Mouse (Mus musculus) intestine, embryonic 15.5 days (tissue): ENCODE results near the gene Lrrc63. TPM values are rescaled to one million over a fixed set of nuclear protein-coding genes. Genes with fewer than 3 reads are reported as not detected.
A peak's percentile ranks its signal among the peaks of the same experiment; 100 is the strongest.

Experiments
- ATAC-seq: fragments of 200-750 bp; cut with Nextera tagmentation; 2 replicates; pipeline ENCODE4 v1.8.0; 2017; ENCODE audit warnings: moderate TSS enrichment, moderate library complexity
- H3K27ac ChIP-seq: fragments of 300-500 bp; sonication (generic); 2 replicates; pipeline ENCODE4 v1.5.1; 2015; ENCODE audit warnings: mild to moderate bottlenecking, inconsistent platforms
- H3K27me3 ChIP-seq: fragments of 300-500 bp; sonication (generic); replicated peaks from 2 replicates; pipeline ENCODE4 v1.6.1; 2015; ENCODE audit warnings: inconsistent platforms
- H3K36me3 ChIP-seq: fragments of 300-500 bp; sonication (generic); 2 replicates; pipeline ENCODE4 v1.6.1; 2015; ENCODE audit warnings: inconsistent platforms
- H3K4me1 ChIP-seq: fragments of 300-500 bp; sonication (generic); replicated peaks from 2 replicates; pipeline ENCODE4 v1.6.1; 2015; ENCODE audit warnings: inconsistent platforms
- H3K4me2 ChIP-seq: fragments of 300-500 bp; sonication (generic); replicated peaks from 2 replicates; pipeline ENCODE4 v1.6.1; 2015; ENCODE audit warnings: mild to moderate bottlenecking, inconsistent platforms
- H3K4me3 ChIP-seq: fragments of 300-500 bp; sonication (generic); replicated peaks from 2 replicates; pipeline ENCODE4 v1.5.1; 2015; ENCODE audit warnings: inconsistent platforms
- H3K9ac ChIP-seq: fragments of 300-500 bp; sonication (generic); 2 replicates; pipeline ENCODE4 v1.6.1; 2015; ENCODE audit warnings: inconsistent platforms
- H3K9me3 ChIP-seq: fragments of 300-500 bp; sonication (generic); 2 replicates; pipeline ENCODE4 v1.6.1; 2016; ENCODE audit warnings: inconsistent platforms
- WGBS: fragments of 180-500 bp; shearing (Covaris S2); methylation state at CpG from one replicate; pipeline ENCODE4 v1.1.7; 2015; 5-methylcytosine and 5-hydroxymethylcytosine counted together
- polyA plus RNA-seq: library from polyadenylated mRNA; unstranded; fragments of >200 nt; fragmentation: Nextera tagmentation; extraction: Ambion mirVana; gene quantifications from 2 replicates; pipeline ENCODE4 v1.2.1, GENCODE M21; 2015

The Lrrc63 gene
- polyA plus RNA-seq, 1 experiment from 2014 or later, result 0.05 TPM

GRCm38 (mm10) chr14:75131324-75131935 is 749 bp upstream of the Lrrc63 start:
- no peaks in the 10 kb centered on the region for H3K4me1 ChIP-seq
- H3K27ac ChIP-seq, result no peak overlapping the region
- 10% methylated on average over 12 of the region's 12 CpGs for WGBS
- no peaks in the 10 kb centered on the region for H3K27me3 ChIP-seq
- peak overlapping the region; percentile 58 for H3K4me3 ChIP-seq
- H3K9ac ChIP-seq, result no peak overlapping the region
- peak; percentile 14; the same call in 1 of the 2 replicates for ATAC-seq
- H3K9me3 ChIP-seq, result no peaks in the 10 kb centered on the region
- peak overlapping the region; percentile 92 for H3K4me2 ChIP-seq
- H3K36me3 ChIP-seq, result no peaks in the 10 kb centered on the region

DNA sequence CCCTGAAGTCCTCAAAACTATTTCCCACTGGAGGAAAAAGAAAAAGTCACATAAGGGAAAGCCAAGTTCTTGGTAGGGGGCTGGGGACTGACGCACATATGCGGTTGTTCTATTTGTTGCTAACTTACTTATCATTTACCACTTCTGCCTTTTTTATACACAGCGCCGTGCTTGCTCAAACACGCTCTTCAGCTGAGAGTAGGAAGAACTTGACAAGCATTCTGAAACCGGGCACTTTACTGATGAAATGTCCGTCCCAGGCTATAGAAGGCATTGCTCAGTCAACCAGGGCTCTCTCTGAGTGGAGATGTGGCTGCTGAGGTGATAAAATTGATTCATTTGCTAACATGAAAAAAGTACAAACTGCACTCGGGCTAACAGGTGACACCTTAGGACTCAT is 9.0 kb downstream of the Lrrc63 start:
- Histone ChIP-seq H3K36me3 (no peaks in the 10 kb centered on the region), H3K27ac (no peak overlapping the region), H3K4me2 (no peak overlapping the region), H3K9me3 (no peaks in the 10 kb centered on the region), H3K27me3 (no peaks in the 10 kb centered on the region), H3K4me1 (no peaks in the 10 kb centered on the region), H3K9ac (no peak overlapping the region), H3K4me3 (no peak overlapping the region)
- ATAC-seq, result no peak
- 84% methylated on average over 8 of the region's 8 CpGs for WGBS

DNA sequence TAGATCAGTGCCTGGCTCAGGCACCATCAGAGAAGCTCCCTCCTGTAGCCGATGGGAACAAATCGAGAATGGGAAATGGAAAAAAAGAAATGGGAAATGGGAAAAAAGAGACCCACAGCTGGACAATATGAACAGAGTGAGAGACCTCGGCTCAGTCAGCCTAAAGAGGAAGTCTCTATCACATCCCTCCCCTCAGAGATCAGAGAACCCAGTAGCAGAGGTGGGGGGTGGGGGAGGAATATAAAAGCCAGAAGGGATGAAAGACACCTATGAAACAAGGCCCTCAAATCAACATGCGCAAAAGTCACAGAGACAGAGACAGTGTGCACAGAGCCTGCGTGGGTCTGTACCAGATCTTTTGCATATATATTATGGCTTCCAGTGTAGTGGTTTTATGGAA is 27.7 kb downstream of the Lrrc63 start:
- Histone ChIP-seq H3K9me3 (no peaks in the 10 kb centered on the region), H3K27me3 (no peaks in the 10 kb centered on the region), H3K9ac (no peak overlapping the region), H3K36me3 (no peaks in the 10 kb centered on the region), H3K27ac (no peak overlapping the region), H3K4me1 (no peaks in the 10 kb centered on the region), H3K4me3 (no peak overlapping the region), H3K4me2 (no peak overlapping the region)
- ATAC-seq, result no peak
- WGBS, result 88% methylated on average over 5 of the region's 5 CpGs

DNA sequence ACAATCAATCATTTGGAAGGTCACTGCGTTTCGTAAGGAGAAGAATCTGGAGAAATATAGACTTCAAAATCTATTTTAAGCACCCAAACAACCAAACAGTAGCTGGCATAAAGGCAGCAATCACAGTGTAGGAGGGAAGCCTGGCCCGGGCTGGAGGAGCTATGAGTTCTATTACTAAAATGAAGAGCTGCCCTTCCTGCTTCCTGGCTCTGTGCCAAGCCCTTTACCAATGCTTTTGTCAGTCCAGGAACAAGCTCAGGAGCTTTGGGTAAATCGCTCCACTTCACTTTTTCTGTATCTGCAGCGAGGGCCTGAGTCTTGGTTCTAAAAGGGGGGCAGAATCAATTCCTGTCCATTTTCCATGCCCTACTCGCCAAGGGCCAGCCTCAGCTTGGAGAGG is 52.7 kb downstream of the Lrrc63 start:
- Histone ChIP-seq H3K9me3 (no peaks in the 10 kb centered on the region), H3K9ac (no peak overlapping the region), H3K27ac (no peak overlapping the region), H3K27me3 (no peaks in the 10 kb centered on the region), H3K36me3 (no peaks in the 10 kb centered on the region), H3K4me3 (no peak overlapping the region), H3K4me2 (no peak overlapping the region), H3K4me1 (no peaks in the 10 kb centered on the region)
- ATAC-seq, result no peak
- 67% methylated on average over 6 of the region's 6 CpGs for WGBS

DNA sequence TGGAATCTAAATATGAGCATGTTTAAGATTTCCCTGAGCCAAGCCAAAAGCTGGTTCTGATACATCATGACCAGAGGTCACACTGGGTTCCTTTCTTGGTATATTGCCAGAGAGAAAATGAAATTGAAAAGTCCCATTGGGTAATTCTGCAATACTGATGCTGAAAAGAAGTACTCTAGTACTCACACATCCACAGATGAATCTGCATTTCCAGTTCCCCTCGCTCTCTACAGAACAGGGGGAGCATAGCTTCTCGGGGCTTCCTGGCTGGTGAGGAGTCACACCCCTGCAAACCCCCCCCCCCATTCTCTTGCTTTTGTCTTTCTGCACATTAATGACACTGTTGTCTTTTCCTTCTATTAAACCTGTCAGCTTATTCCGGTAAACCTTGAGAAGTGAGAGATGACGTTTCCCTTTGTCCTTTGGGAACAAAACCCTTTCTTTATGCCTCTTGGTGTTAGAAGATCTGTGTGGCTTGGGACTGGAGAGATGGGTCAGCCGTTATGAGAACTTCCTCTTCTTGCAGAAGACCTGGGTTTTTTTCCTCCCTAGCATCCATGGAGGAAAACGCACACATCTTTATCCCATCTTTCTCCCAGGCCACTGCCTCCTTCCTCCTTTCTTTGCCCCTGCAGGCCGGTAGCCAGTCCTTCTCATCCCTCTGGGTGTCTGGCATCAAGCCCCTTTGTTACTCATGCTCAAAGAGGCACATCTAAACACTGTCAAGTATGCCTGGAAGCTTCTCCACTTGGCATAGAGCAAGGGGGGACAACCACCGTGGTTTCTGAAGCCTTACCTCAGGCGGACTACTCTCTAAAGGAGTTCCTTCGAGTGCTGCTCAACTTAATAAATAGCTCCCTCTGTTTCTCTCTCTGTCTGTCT is 55.1 kb downstream of the Lrrc63 start:
- 79% methylated on average over 10 of the region's 10 CpGs for WGBS

GRCm38 (mm10) chr14:75071091-75071490 is 59.6 kb downstream of the Lrrc63 start:
- no peaks in the 10 kb centered on the region for H3K4me1 ChIP-seq
- 85% methylated on average over 15 of the region's 15 CpGs for WGBS
- H3K36me3 ChIP-seq, result no peaks in the 10 kb centered on the region
- H3K4me3 ChIP-seq, result no peak overlapping the region
- no peak overlapping the region for H3K9ac ChIP-seq
- H3K4me2 ChIP-seq, result no peak overlapping the region
- ATAC-seq, result no peak
- no peaks in the 10 kb centered on the region for H3K9me3 ChIP-seq
- H3K27ac ChIP-seq, result no peak overlapping the region
- no peaks in the 10 kb centered on the region for H3K27me3 ChIP-seq

More for the DNA sequence above, 55.1 kb downstream of the Lrrc63 start:
- no peak for ATAC-seq
- H3K4me1 ChIP-seq, result no peaks in the 10 kb centered on the region
- H3K36me3 ChIP-seq, result no peaks in the 10 kb centered on the region
- H3K9ac ChIP-seq, result no peak overlapping the region
- no peak overlapping the region for H3K4me3 ChIP-seq
- no peak overlapping the region for H3K4me2 ChIP-seq
- H3K27me3 ChIP-seq, result no peaks in the 10 kb centered on the region
- H3K27ac ChIP-seq, result no peak overlapping the region
- no peaks in the 10 kb centered on the region for H3K9me3 ChIP-seq

GRCm38 (mm10) chr14:75069356-75069979 is 61.2 kb downstream of the Lrrc63 start:
- H3K9ac ChIP-seq, result no peak overlapping the region
- H3K27ac ChIP-seq, result no peak overlapping the region
- H3K36me3 ChIP-seq, result no peaks in the 10 kb centered on the region
- ATAC-seq, result no peak
- no peak overlapping the region for H3K4me3 ChIP-seq
- no peaks in the 10 kb centered on the region for H3K27me3 ChIP-seq
- H3K4me1 ChIP-seq, result no peaks in the 10 kb centered on the region
- WGBS, result 69% methylated on average over 7 of the region's 7 CpGs
- no peaks in the 10 kb centered on the region for H3K9me3 ChIP-seq
- H3K4me2 ChIP-seq, result no peak overlapping the region

DNA sequence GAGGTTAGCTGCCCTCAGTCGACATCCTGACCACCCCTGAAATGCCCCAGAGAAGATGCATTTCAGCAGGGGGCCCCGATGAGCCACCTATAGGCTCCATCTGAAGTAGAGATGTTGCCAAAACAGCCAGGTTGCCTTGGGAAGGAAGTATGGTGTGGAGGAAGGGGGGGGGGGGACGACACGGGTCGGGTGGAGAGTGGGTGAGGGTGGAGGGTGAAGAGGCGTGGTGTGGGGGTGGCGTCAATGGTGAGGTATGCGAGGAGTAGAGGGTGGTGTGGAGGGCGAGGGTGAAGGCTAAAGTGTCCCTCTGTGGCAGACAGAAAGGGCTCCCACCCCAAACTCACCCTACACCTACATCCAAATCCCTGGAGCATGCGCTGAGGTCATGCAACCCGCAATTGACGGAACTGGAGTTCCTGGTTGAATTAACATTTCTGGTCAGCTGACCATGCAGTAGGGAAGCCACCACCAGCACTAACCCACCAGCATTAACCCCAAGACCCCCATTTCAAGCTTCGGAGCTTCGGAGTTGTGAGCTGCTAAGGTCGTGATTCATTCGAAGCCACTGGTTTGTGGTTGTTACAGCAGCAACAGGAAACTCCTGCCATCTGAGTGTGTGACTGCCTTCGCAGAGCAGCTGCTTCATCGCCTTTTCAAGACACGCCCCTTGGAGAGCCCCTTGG is 62.1 kb downstream of the Lrrc63 start:
- WGBS, result 80% methylated on average over 19 of the region's 19 CpGs
- no peak overlapping the region for H3K27ac ChIP-seq
- no peaks in the 10 kb centered on the region for H3K4me1 ChIP-seq
- no peak overlapping the region for H3K9ac ChIP-seq
- H3K36me3 ChIP-seq, result no peaks in the 10 kb centered on the region
- ATAC-seq, result no peak
- H3K4me2 ChIP-seq, result no peak overlapping the region
- no peaks in the 10 kb centered on the region for H3K27me3 ChIP-seq
- no peaks in the 10 kb centered on the region for H3K9me3 ChIP-seq
- no peak overlapping the region for H3K4me3 ChIP-seq

DNA sequence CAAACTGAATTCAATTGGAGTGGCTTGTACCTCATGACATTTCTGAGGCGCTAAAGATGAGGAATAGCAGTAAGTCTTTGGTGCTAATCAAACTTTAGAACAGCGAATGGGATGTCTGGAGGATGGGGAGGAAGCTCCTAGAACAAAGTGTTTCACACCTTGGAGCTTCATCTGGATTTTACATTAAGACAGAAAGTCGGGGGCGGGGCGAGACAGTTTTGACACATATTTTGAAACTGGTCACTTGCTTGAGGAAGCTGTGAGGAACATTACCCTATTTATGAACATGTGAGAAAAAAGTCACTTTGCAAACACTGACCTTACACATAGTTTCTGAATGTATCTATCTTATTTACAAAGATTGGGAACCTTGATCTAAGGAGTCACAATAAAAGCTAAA is 65.5 kb downstream of the Lrrc63 start:
- Histone ChIP-seq H3K9ac (no peak overlapping the region), H3K36me3 (no peaks in the 10 kb centered on the region), H3K9me3 (no peaks in the 10 kb centered on the region), H3K27me3 (no peaks in the 10 kb centered on the region), H3K4me2 (no peak overlapping the region), H3K4me3 (no peak overlapping the region), H3K27ac (no peak overlapping the region), H3K4me1 (no peaks in the 10 kb centered on the region)
- WGBS, result 92% methylated on average over 5 of the region's 5 CpGs
- no peak for ATAC-seq

- WGBS, result 79% methylated on average over 7 of the region's 7 CpGs
- no peaks in the 10 kb centered on the region for H3K27me3 ChIP-seq
- H3K27ac ChIP-seq, result no peak overlapping the region
- no peak overlapping the region for H3K9ac ChIP-seq
- no peaks in the 10 kb centered on the region for H3K4me1 ChIP-seq
- no peaks in the 10 kb centered on the region for H3K9me3 ChIP-seq
- ATAC-seq, result peak; percentile 40; the same call in 1 of the 2 replicates
- H3K4me3 ChIP-seq, result no peak overlapping the region
- no peaks in the 10 kb centered on the region for H3K36me3 ChIP-seq
- H3K4me2 ChIP-seq, result no peak overlapping the region
Observed at GRCm38 (mm10) chr14:75064520-75064919, 66.2 kb downstream of the Lrrc63 start.

- no peaks in the 10 kb centered on the region for H3K4me1 ChIP-seq
- H3K9ac ChIP-seq, result no peak overlapping the region
- WGBS, result 90% methylated on average over 8 of the region's 8 CpGs
- H3K4me3 ChIP-seq, result no peak overlapping the region
- H3K27ac ChIP-seq, result no peak overlapping the region
- H3K27me3 ChIP-seq, result no peaks in the 10 kb centered on the region
- H3K36me3 ChIP-seq, result no peaks in the 10 kb centered on the region
- no peak for ATAC-seq
- no peaks in the 10 kb centered on the region for H3K9me3 ChIP-seq
- no peak overlapping the region for H3K4me2 ChIP-seq
Observed at GRCm38 (mm10) chr14:75063936-75064335, 66.7 kb downstream of the Lrrc63 start.

GRCm38 (mm10) chr14:75060562-75060961 is 70.1 kb downstream of the Lrrc63 start:
- Histone ChIP-seq H3K9me3 (no peaks in the 10 kb centered on the region), H3K27me3 (no peaks in the 10 kb centered on the region), H3K4me2 (no peak overlapping the region), H3K27ac (no peak overlapping the region), H3K36me3 (no peaks in the 10 kb centered on the region), H3K9ac (no peak overlapping the region), H3K4me1 (no peaks in the 10 kb centered on the region), H3K4me3 (no peak overlapping the region)
- 39% methylated on average over 8 of the region's 8 CpGs for WGBS
- peak; percentile 53; the same call in 1 of the 2 replicates for ATAC-seq
